Mouse (Mus musculus) MEL (cell line): Measurements from ENCODE around the gene Gkn3. TPM values are rescaled to one million over a fixed set of nuclear protein-coding genes. Genes with fewer than 3 reads are reported as not detected.

ENCODE experiments used
- DNase-seq: peaks from one replicate; pipeline ENCODE4 v3.0.0; 2011; ENCODE audit warnings: low read depth, low spot score
- H3K27ac ChIP-seq: 2 replicates; pipeline ENCODE4 v1.5.1; 2012; ENCODE audit warnings: low read depth, mild to moderate bottlenecking, control low read depth, low read length, moderate library complexity; ENCODE audit not compliant: control insufficient read depth
- H3K27me3 ChIP-seq, 2 experiments: fragments of 150-350 bp in 1 of 2; sonication (generic) in 1 of 2; 2 replicates each; pipeline ENCODE4 v1.6.1; 2012; ENCODE audit warnings: low read length in 2 of 2, mild to moderate bottlenecking in 2 of 2, improper control_type of control experiment in 1 of 2, moderate library complexity in 1 of 2; ENCODE audit not compliant: insufficient read depth in 2 of 2, control insufficient read depth in 1 of 2
- H3K36me3 ChIP-seq, 2 experiments: 2 replicates each; pipeline ENCODE4 v1.6.1; 2012 to 2014; ENCODE audit warnings: low read length in 2 of 2, improper control_type of control experiment in 1 of 2, inconsistent platforms in 1 of 2, mild to moderate bottlenecking in 1 of 2; ENCODE audit not compliant: insufficient read depth in 2 of 2, control insufficient read depth in 1 of 2
- H3K4me1 ChIP-seq, 2 experiments: fragments of 150-350 bp in 1 of 2; sonication (generic) in 1 of 2; 2 replicates each; pipeline ENCODE4 v1.6.1; 2012; ENCODE audit warnings: low read length in 2 of 2, improper control_type of control experiment in 1 of 2, mild to moderate bottlenecking in 1 of 2; ENCODE audit not compliant: insufficient read depth in 2 of 2, control insufficient read depth in 1 of 2
- H3K4me3 ChIP-seq, 2 experiments: fragments of 150-350 bp in 1 of 2; sonication (generic) in 1 of 2; 2 replicates each; pipeline ENCODE4 v1.5.1; 2012; ENCODE audit warnings: low read depth in 2 of 2, low read length in 2 of 2, mild to moderate bottlenecking in 2 of 2, moderate library complexity in 2 of 2, control low read depth in 1 of 2, improper control_type of control experiment in 1 of 2; ENCODE audit not compliant: control insufficient read depth in 1 of 2, insufficient read depth in 1 of 2
- H3K79me2 ChIP-seq: 2 replicates; pipeline ENCODE4 v1.6.1; 2012; ENCODE audit warnings: mild to moderate bottlenecking, low read length, moderate library complexity; ENCODE audit not compliant: control insufficient read depth, poor library complexity, insufficient read depth
- H3K9ac ChIP-seq: 2 replicates; pipeline ENCODE4 v1.6.1; 2012; ENCODE audit warnings: low read depth, mild to moderate bottlenecking, control low read depth, low read length, moderate library complexity; ENCODE audit not compliant: control insufficient read depth, poor library complexity, severe bottlenecking
- H3K9me3 ChIP-seq: fragments of 150-350 bp; sonication (generic); replicated peaks from 2 replicates; pipeline ENCODE4 v1.6.1; 2012; ENCODE audit warnings: mild to moderate bottlenecking, low read length, improper control_type of control experiment, moderate library complexity; ENCODE audit not compliant: insufficient read depth
- CHD2 ChIP-seq: IDR thresholded peaks from 2 replicates; pipeline ENCODE4 v1.6.1; 2011; ENCODE audit warnings: low read length, improper control_type of control experiment
- CTCF ChIP-seq, 3 experiments: IDR thresholded peaks in 2 of 3; conservative IDR thresholded peaks in 1 of 3; 2 replicates each; pipeline ENCODE4 v1.5.1; 2011 to 2012; ENCODE audit warnings: low read length in 3 of 3, low read depth in 2 of 3, mild to moderate bottlenecking in 2 of 3, improper control_type of control experiment in 1 of 3, inconsistent platforms in 1 of 3, mixed read lengths in 1 of 3, moderate library complexity in 1 of 3; ENCODE audit not compliant: control insufficient read depth in 1 of 3, insufficient read depth in 1 of 3, poor library complexity in 1 of 3, severe bottlenecking in 1 of 3
- E2F4 ChIP-seq: IDR thresholded peaks from 2 replicates; pipeline ENCODE4 v1.6.1; 2011; ENCODE audit warnings: low read depth, low read length, improper control_type of control experiment, borderline replicate concordance
- EP300 ChIP-seq, 2 experiments: IDR thresholded peaks; 2 replicates each; pipeline ENCODE4 v1.6.1; 2011; ENCODE audit warnings: improper control_type of control experiment in 2 of 2, low read length in 2 of 2, low read depth in 1 of 2, mild to moderate bottlenecking in 1 of 2
- MAFK ChIP-seq: IDR thresholded peaks from 2 replicates; pipeline ENCODE4 v1.6.1; 2011; ENCODE audit warnings: low read depth, mild to moderate bottlenecking, low read length, improper control_type of control experiment, borderline replicate concordance
- MAX ChIP-seq: IDR thresholded peaks from 2 replicates; pipeline ENCODE4 v1.6.1; 2011; ENCODE audit warnings: low read length, improper control_type of control experiment
- MYB ChIP-seq: IDR thresholded peaks from 2 replicates; pipeline ENCODE4 v1.6.1; 2011; ENCODE audit warnings: mild to moderate bottlenecking, low read depth, low read length, improper control_type of control experiment
- MYC ChIP-seq: IDR thresholded peaks from 2 replicates; pipeline ENCODE4 v1.6.1; 2011; ENCODE audit warnings: low read depth, mild to moderate bottlenecking, low read length, improper control_type of control experiment, moderate library complexity
- NELFE ChIP-seq: IDR thresholded peaks from 2 replicates; pipeline ENCODE4 v1.6.1; 2011; ENCODE audit warnings: low read depth, low read length, improper control_type of control experiment
- POLR2AphosphoS2 ChIP-seq: IDR thresholded peaks from 2 replicates; pipeline ENCODE4 v1.6.1; 2011; ENCODE audit warnings: low read length, improper control_type of control experiment
- POLR2AphosphoS5 ChIP-seq: IDR thresholded peaks from 2 replicates; pipeline ENCODE4 v1.6.1; 2012; ENCODE audit warnings: low read depth, borderline replicate concordance, mild to moderate bottlenecking, inconsistent platforms, low read length, moderate library complexity, mixed read lengths
- RAD21 ChIP-seq: IDR thresholded peaks from 2 replicates; pipeline ENCODE4 v1.6.1; 2011; ENCODE audit warnings: mild to moderate bottlenecking, low read depth, low read length, improper control_type of control experiment
- TAL1 ChIP-seq: IDR thresholded peaks from 2 replicates; pipeline ENCODE4 v1.6.1; 2012; ENCODE audit warnings: mild to moderate bottlenecking, inconsistent platforms, low read length, moderate library complexity, mixed read lengths
- TBP ChIP-seq: IDR thresholded peaks from 2 replicates; pipeline ENCODE4 v1.8.0; 2011; ENCODE audit warnings: low read depth, low read length, improper control_type of control experiment
- UBTF ChIP-seq: IDR thresholded peaks from 2 replicates; pipeline ENCODE4 v1.6.1; 2012; ENCODE audit warnings: low read depth, mild to moderate bottlenecking, inconsistent platforms, low read length, improper control_type of control experiment, moderate library complexity, borderline replicate concordance; ENCODE audit not compliant: insufficient read depth
- ZC3H11A ChIP-seq: IDR thresholded peaks from 2 replicates; pipeline ENCODE4 v1.6.1; 2012; ENCODE audit warnings: low read depth, mild to moderate bottlenecking, inconsistent platforms, low read length, improper control_type of control experiment
- ZKSCAN1 ChIP-seq: IDR thresholded peaks from 2 replicates; pipeline ENCODE4 v1.6.1; 2012; ENCODE audit warnings: low read depth, mild to moderate bottlenecking, inconsistent platforms, low read length, improper control_type of control experiment, moderate library complexity
- ZMIZ1 ChIP-seq: IDR thresholded peaks from 2 replicates; pipeline ENCODE4 v1.6.1; 2012; ENCODE audit warnings: low read depth, mild to moderate bottlenecking, inconsistent platforms, low read length, improper control_type of control experiment, moderate library complexity
- polyA plus RNA-seq, 2 experiments: library from polyadenylated mRNA; stranded (reverse) in 1 of 2; unstranded in 1 of 2; fragments of >175 nt in 1 of 2; fragments of >200 nt in 1 of 2; gene quantifications; 2 replicates each; pipeline versions ENCODE4 v1.2.1 to v1.2.4; 2012; ENCODE audit warnings: low replicate concordance in 2 of 2, low read depth in 1 of 2; ENCODE audit not compliant: insufficient read length in 2 of 2, insufficient read depth in 1 of 2, missing spikeins in 1 of 2
- total RNA-seq: library from RNA; depleted of rRNA; stranded (reverse); fragments of 300-350 nt; gene quantifications from 2 replicates; pipeline ENCODE4 v1.2.3, GENCODE M21; 2012

Gkn3 gene
- total and polyA plus RNA-seq, 3 experiments = 0.36 TPM; not detected in 2

DNA sequence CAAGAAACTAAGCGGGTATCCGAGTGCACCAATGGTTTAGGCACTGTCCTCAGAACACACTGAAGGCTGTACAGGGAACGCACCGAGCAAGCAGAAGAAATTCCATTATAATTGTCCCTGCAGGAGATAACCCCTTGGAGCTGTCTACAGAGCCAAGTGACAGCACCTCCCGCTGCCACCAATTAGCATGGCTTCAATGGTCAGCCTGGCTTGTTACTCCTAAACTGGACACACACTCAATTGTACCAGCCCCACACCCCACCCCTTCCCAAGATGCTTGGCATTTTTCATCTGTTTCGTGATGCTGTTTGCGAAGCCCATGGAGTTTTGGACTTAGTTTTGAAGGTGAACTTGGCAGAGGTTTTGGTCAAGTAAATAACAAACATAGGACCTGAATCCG is 38.9 kb upstream of the Gkn3 start:
- DNase-seq = no peak
- Histone ChIP-seq H3K79me2 (no peaks in the 10 kb centered on the region), H3K27ac (no peak overlapping the region), H3K27me3 (peaks cover 9 to 11% of the 10 kb centered on the region in 2 experiments), H3K9ac (no peak overlapping the region), H3K36me3 (peaks cover 0 to 2% of the 10 kb centered on the region in 2 experiments; a peak in 2 of 4 replicates), H3K9me3 (no peaks in the 10 kb centered on the region), H3K4me3 (no peak overlapping the region), H3K4me1 (peaks cover 0 to 7% of the 10 kb centered on the region in 2 experiments; a peak in 2 of 4 replicates)
- TF ChIP-seq MAX = no peak
- no peak for TF ChIP-seq NELFE
- TF ChIP-seq ZKSCAN1 = no peak
- no peak for TF ChIP-seq MAFK
- TF ChIP-seq EP300 (IDR thresholded peaks at IDR 0.05; ENCODE audit: low read depth in 1 of 2, low read length in 2 of 2) = no peak
- TF ChIP-seq ZMIZ1 = no peak
- no peak for TF ChIP-seq UBTF
- TF ChIP-seq POLR2AphosphoS2 = no peak
- TF ChIP-seq CTCF (IDR thresholded peaks at IDR 0.05 in 2 of 3, conservative IDR thresholded peaks at IDR 0.05 in 1 of 3; ENCODE audit: control insufficient read depth in 1 of 3, insufficient read depth in 1 of 3, low read depth in 2 of 3, low read length in 3 of 3, poor library complexity in 1 of 3, severe bottlenecking in 1 of 3) = no peak
- no peak for TF ChIP-seq E2F4
- no peak for TF ChIP-seq ZC3H11A

DNA sequence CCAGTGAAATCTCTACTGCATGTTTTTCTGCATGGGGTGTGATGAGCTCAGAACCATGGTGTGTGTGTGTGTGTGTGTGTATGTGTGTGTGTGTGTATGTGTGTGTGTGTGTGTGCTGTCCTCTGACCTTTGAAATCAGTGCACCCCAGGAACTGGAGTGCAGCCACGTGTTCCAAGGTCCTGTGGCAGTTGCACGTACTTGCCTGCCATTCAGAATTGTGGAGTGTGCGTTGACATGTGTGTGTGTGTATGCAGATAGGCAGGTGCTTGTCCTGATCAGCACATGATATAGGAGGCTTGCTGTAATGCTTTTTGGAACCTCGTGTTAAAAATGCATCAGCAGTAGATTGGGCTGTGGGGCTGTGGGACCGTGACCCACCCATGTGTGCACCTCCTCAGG is 38.2 kb upstream of the Gkn3 start:
- no peak for TF ChIP-seq ZKSCAN1
- no peak for TF ChIP-seq MYC
- no peak for TF ChIP-seq POLR2AphosphoS5
- no peak for TF ChIP-seq MYB
- TF ChIP-seq CHD2 = no peak
- TF ChIP-seq TAL1 = no peak
- TF ChIP-seq TBP = no peak
- no peak for TF ChIP-seq ZMIZ1
- TF ChIP-seq NELFE = no peak
- TF ChIP-seq RAD21 = no peak
- H3K9me3 ChIP-seq = no peaks in the 10 kb centered on the region
- H3K9ac ChIP-seq = no peak overlapping the region
- H3K4me3 ChIP-seq = no peak overlapping the region
- peaks cover 0 to 7% of the 10 kb centered on the region in 2 experiments; a peak in 2 of 4 replicates for H3K4me1 ChIP-seq
- no peaks in the 10 kb centered on the region for H3K79me2 ChIP-seq
- H3K27me3 ChIP-seq = peaks cover 7 to 9% of the 10 kb centered on the region in 2 experiments
- no peak overlapping the region for H3K27ac ChIP-seq
- peaks cover 0 to 2% of the 10 kb centered on the region in 2 experiments; a peak in 2 of 4 replicates for H3K36me3 ChIP-seq
- no peak for DNase-seq
